Mouse (Mus musculus): ENCODE data around the gene Slc6a21. TPM values are rescaled to one million over a fixed set of nuclear protein-coding genes. Genes with fewer than 3 reads are reported as not detected.

Gene Slc6a21
- total and polyA plus RNA-seq, 3 experiments, result not detected

DNA sequence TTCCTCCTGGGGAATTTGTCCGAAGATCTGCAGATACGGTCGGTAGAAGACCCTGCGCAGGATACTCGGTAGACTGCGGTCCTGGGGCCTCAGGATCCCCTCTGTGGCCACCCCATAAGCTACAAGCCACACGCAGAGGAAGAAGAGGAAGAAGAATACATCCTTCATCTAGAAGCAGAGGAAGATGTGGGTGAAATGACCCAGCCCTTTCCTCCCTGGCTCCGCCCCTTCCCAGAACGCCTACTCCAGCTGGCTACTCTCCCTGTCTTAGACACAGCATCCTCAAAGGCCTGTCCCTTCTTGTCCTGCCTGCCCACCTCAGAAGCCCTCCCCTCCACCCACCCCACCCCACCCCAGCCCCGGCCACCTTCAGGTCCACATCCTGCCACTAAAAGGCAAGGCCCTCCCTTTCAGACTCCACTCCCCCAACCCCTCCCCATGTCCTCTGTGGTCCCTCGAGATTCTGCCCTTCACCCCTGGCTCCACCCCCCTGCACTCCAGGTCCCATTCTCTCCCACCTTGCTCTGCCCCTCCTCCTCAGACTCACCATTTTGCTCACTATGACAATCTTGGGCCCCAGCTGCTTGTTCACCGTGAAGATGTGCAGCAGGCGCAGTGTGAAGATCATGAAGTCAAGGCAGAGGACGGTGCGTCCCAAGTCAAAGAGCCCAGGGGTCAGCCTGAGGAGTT, 31.4 kb downstream of the Slc6a21 start:
- dilution Hi-C loops (cut with MboI; ENCODE audit: extremely low pct_ligation_motif_present, extremely low pct_unique_long_range_greater_than_20kb, low sequenced_read_pairs) (no loop called here), in situ Hi-C loops (cut with MboI; ENCODE audit: low pct_ligation_motif_present, low pct_unique_long_range_greater_than_20kb, low sequenced_read_pairs) (loop anchor here (5.0 to 10.0 kb wide), 3 partner anchors 39 to 144 kb away; partner anchors contain the start of genes Slc17a7 and Snrnp70)
- Histone ChIP-seq H3K27me3 (replicated peaks) (peaks cover 1% of the 10 kb centered on the region), H3K9ac (ENCODE audit: insufficient read depth, low read depth) (peak overlapping the region; percentile 29; the same call in 1 of the 2 replicates), H3K4me1 (ENCODE audit: control insufficient read depth in 1 of 2, insufficient read depth in 2 of 2) (peaks cover 5 to 18% of the 10 kb centered on the region in 2 experiments), H3K27ac (ENCODE audit: insufficient read depth, low read depth) (no peak overlapping the region), H3K36me3 (replicated peaks in 1 of 2; ENCODE audit: control insufficient read depth in 1 of 2, insufficient read depth in 1 of 2, low read length in 1 of 2) (peaks cover 0 to 16% of the 10 kb centered on the region in 2 experiments), H3K79me2 (replicated peaks; ENCODE audit: control insufficient read depth, extremely low read depth, insufficient read depth, poor library complexity, severe bottlenecking) (no peaks in the 10 kb centered on the region), H3K4me3 (replicated peaks in 1 of 3; ENCODE audit: low read depth in 2 of 3, low read length in 2 of 3, poor library complexity in 1 of 3) (peak overlapping the region; percentile 13 to 58 (median 55)), H3K4me2 (ENCODE audit: insufficient read depth, low read depth, poor library complexity, severe bottlenecking) (peak overlapping the region; percentile 59; the same call in 1 of the 2 replicates), H3K9me3 (replicated peaks; ENCODE audit: low read length) (no peaks in the 10 kb centered on the region)
- TF ChIP-seq POLR2A (IDR thresholded peaks at IDR 0.05; ENCODE audit: low read depth, low read length) (peak; percentile 38; the same call in 1 of the 2 replicates), MYC (IDR thresholded peaks at IDR 0.05; ENCODE audit: low read depth, low read length) (no peak)
- DNase-seq (ENCODE audit: extremely low read depth), result peak; percentile 31

- no peak overlapping the region for H3K27ac ChIP-seq (ENCODE audit: insufficient read depth, low read depth)
- H3K4me2 ChIP-seq (ENCODE audit: insufficient read depth, low read depth, poor library complexity, severe bottlenecking), result no peak overlapping the region
- peaks cover 0 to 8% of the 10 kb centered on the region in 2 experiments for H3K36me3 ChIP-seq (replicated peaks in 1 of 2; ENCODE audit: control insufficient read depth in 1 of 2, insufficient read depth in 1 of 2, low read length in 1 of 2)
- H3K4me3 ChIP-seq (replicated peaks in 1 of 3; ENCODE audit: low read depth in 2 of 3, low read length in 2 of 3, poor library complexity in 1 of 3), result no peak overlapping the region
- dilution Hi-C loops (cut with MboI; ENCODE audit: extremely low pct_ligation_motif_present, extremely low pct_unique_long_range_greater_than_20kb, low sequenced_read_pairs) (no loop called here), in situ Hi-C loops (cut with MboI; ENCODE audit: low pct_ligation_motif_present, low pct_unique_long_range_greater_than_20kb, low sequenced_read_pairs) (loop anchor here (5.0 to 10.0 kb wide), 3 partner anchors 38 to 145 kb away; partner anchors contain the start of genes Slc17a7 and Snrnp70)
- no peaks in the 10 kb centered on the region for H3K9me3 ChIP-seq (replicated peaks; ENCODE audit: low read length)
- peak; percentile 72 for DNase-seq (ENCODE audit: extremely low read depth)
- H3K27me3 ChIP-seq (replicated peaks), result peaks cover 1% of the 10 kb centered on the region
- no peaks in the 10 kb centered on the region for H3K79me2 ChIP-seq (replicated peaks; ENCODE audit: control insufficient read depth, extremely low read depth, insufficient read depth, poor library complexity, severe bottlenecking)
- H3K9ac ChIP-seq (ENCODE audit: insufficient read depth, low read depth), result no peak overlapping the region
- peaks cover 5 to 18% of the 10 kb centered on the region in 2 experiments for H3K4me1 ChIP-seq (ENCODE audit: control insufficient read depth in 1 of 2, insufficient read depth in 2 of 2)
- TF ChIP-seq ETS1 (conservative IDR thresholded peaks at IDR 0.05; ENCODE audit: low read depth, low read length), result no peak
- no peak for TF ChIP-seq MAX (IDR thresholded peaks at IDR 0.05; ENCODE audit: low read length)
- no peak for TF ChIP-seq RCOR1 (conservative IDR thresholded peaks at IDR 0.05; ENCODE audit: low read depth, low read length)
- TF ChIP-seq JUN (IDR thresholded peaks at IDR 0.05; ENCODE audit: insufficient read depth, low read depth, low read length), result no peak
- no peak for TF ChIP-seq HCFC1 (IDR thresholded peaks at IDR 0.05; ENCODE audit: low read depth, low read length)
- TF ChIP-seq NELFE (IDR thresholded peaks at IDR 0.05; ENCODE audit: low read depth, low read length), result no peak
- no peak for TF ChIP-seq PAX5 (IDR thresholded peaks at IDR 0.05; ENCODE audit: low read length)
- no peak for TF ChIP-seq SIN3A (IDR thresholded peaks at IDR 0.05; ENCODE audit: low read length)
- no peak for TF ChIP-seq UBTF (IDR thresholded peaks at IDR 0.05; ENCODE audit: low read depth, low read length)
- no peak for TF ChIP-seq POLR2AphosphoS2 (IDR thresholded peaks at IDR 0.05; ENCODE audit: low read depth, low read length)
- TF ChIP-seq ZC3H11A (IDR thresholded peaks at IDR 0.05; ENCODE audit: low read depth, low read length), result no peak; the same call in 1 of the 2 replicates
- TF ChIP-seq USF2 (conservative IDR thresholded peaks at IDR 0.05; ENCODE audit: low read depth, low read length), result no peak
- no peak for TF ChIP-seq MAFK (IDR thresholded peaks at IDR 0.05; ENCODE audit: insufficient replicate concordance, low read length)
- TF ChIP-seq BHLHE40 (IDR thresholded peaks at IDR 0.05; ENCODE audit: low read depth, low read length), result no peak
- peak; percentile 59 for TF ChIP-seq RAD21 (IDR thresholded peaks at IDR 0.05; ENCODE audit: low read depth, low read length)
- peak; percentile 55 for TF ChIP-seq SMC3 (IDR thresholded peaks at IDR 0.05; ENCODE audit: low read depth, low read length)
- no peak for TF ChIP-seq TCF12 (IDR thresholded peaks at IDR 0.05; ENCODE audit: low read depth, low read length)
- no peak for TF ChIP-seq JUND (conservative IDR thresholded peaks at IDR 0.05; ENCODE audit: low read depth, low read length)
- TF ChIP-seq CHD2 (IDR thresholded peaks at IDR 0.05; ENCODE audit: low read length), result no peak
- no peak for TF ChIP-seq E2F4 (IDR thresholded peaks at IDR 0.05; ENCODE audit: insufficient replicate concordance, low read depth, low read length)
- TF ChIP-seq TBP (conservative IDR thresholded peaks at IDR 0.05; ENCODE audit: low read depth, low read length), result no peak
- TF ChIP-seq CTCF (conservative IDR thresholded peaks at IDR 0.05 in 1 of 2, IDR thresholded peaks at IDR 0.05 in 1 of 2; ENCODE audit: low read depth in 2 of 2, low read length in 2 of 2), result peak; percentile 42 to 76; a peak in 3 of 4 replicates
- TF ChIP-seq MAZ (IDR thresholded peaks at IDR 0.05; ENCODE audit: low read depth, low read length), result no peak
- no peak for TF ChIP-seq USF1 (IDR thresholded peaks at IDR 0.05; ENCODE audit: low read depth, low read length)
- TF ChIP-seq GABPA (IDR thresholded peaks at IDR 0.05; ENCODE audit: insufficient replicate concordance, low read depth, low read length), result no peak
- no peak for TF ChIP-seq IRF4 (IDR thresholded peaks at IDR 0.05; ENCODE audit: low read depth, low read length)
- 0 out of 2 replicates have a peak, but pooled peaks have one; percentile 23 for TF ChIP-seq NRF1 (IDR thresholded peaks at IDR 0.05; ENCODE audit: low read depth, low read length)
- no peak for TF ChIP-seq ZNF384 (IDR thresholded peaks at IDR 0.05; ENCODE audit: low read depth, low read length)
- TF ChIP-seq MYC (IDR thresholded peaks at IDR 0.05; ENCODE audit: low read depth, low read length), result no peak
- TF ChIP-seq MXI1 (IDR thresholded peaks at IDR 0.05; ENCODE audit: low read depth, low read length), result no peak
- TF ChIP-seq MEF2A (IDR thresholded peaks at IDR 0.05; ENCODE audit: borderline replicate concordance, low read depth, low read length), result no peak
These were observed 32.1 kb downstream of the Slc6a21 start for GRCm38 (mm10) chr7:45309455-45309854.
